Mouse (Mus musculus) lung, adult 2 months (tissue): ENCODE measurements around the gene Wwox.

Experiments used
- CTCF ChIP-seq: fragments of 200-500 bp; IDR thresholded peaks from 2 replicates; pipeline ENCODE4 v1.5.1; 2011; ENCODE audit warnings: mild to moderate bottlenecking, low read length, control low read depth; ENCODE audit not compliant: insufficient read depth
- POLR2A ChIP-seq: fragments of 200-500 bp; IDR thresholded peaks from 2 replicates; pipeline ENCODE4 v1.6.1; 2011; ENCODE audit warnings: low read depth, mild to moderate bottlenecking, control low read depth, low read length, borderline replicate concordance; ENCODE audit errors: extremely low read depth

GRCm38 (mm10) chr8:114814769-114815736 is 375.6 kb downstream of the Wwox start:
- no peak for TF ChIP-seq CTCF
- no peak for TF ChIP-seq POLR2A
